Mouse (Mus musculus): Measurements from ENCODE around the gene Kctd20.

Kctd20 gene

DNA sequence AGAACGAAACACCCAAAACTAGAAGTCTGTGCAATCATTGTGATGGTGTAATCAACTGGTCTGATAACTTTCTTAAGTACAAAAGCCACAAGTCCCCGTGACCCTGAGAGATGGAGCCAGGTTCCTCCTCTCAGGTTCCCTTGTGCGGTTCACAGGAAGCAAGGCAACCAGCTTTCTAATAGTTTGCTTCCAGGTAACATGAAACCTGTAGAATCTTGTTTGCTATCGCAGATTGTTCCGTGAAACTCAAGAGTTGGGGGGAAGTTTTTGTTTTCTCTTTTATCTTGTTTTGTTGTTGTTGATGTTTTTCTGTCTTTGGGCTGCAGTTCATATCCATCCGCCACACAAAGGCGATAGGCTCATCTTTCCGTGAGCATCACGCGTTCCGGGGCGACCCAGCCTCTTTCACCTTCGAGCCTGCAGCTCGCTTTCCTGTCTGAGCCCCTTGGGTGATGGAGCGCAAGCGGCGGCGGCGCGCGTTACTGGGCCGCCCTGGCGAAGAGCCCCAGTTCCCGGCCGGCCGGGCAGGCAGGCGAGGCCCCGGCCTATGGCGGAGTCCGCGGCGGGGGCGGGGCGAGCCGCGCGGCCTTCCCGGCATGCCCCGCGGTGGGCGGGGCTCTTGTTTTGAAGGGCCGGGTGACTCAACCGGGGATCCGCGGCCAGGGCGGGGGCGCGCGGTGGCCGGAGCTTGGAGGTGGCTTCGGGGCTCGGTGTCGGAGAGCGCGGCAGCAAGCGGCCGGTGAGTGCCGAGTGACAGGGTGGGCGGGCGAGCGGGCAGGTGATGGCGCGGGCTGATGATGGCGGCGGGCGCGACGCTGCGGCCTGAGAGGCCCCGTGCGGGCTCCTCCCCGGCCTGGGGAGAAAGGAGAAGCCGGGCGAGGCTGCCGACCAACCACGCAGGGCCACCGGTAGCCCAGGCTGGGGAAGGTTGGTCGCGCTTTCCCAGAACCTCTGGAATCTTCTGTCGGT, at the start of gene Kctd20:
Gene Kctd20 (plus strand): TSS at position 120 of the 969 bp plus-strand sequence.
- DNase-seq (ENCODE audit: low spot score) = peak; percentile 92

DNA sequence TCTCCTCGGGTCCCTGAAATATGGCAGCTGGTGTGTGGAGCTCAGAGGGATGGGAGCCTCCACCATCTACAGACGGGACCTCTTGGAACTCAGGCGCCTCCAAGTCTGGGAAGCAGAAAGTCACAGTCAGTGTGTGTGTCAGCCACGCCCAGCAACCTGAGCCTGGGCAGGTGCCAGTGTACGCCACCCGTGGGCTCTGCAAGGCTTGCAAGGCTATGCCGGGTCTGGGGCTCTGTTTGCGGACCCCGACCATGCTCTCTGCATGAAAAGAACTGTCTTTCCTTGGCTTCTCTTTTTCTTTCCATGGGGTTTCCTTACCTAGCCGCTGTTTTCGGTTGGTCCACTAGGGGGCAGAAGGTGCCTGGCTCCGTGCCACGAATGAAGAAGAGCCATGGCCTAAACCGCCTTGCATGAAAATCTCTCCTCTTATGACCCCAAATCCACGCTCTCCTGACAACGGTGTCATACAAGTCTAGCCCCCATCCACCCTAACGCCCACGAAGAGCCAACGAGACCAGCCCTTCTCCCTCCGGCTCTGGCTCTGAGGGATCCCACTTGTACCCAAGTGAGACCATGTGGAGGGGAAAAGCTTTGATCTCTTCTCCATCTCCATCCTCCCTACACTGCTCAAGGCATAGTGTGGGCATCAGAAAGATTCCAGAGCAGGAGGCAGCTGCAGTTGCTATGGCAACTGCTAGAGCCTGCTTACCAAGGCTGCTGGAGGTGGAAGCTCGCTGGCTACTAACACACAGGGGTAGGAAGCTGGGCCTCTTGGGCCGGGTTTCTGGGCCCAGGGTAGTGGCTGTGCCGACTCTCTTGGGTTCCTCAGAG, 47.0 kb upstream of the Kctd20 start:
- peak; percentile 84 for DNase-seq (ENCODE audit: low spot score)

DNA sequence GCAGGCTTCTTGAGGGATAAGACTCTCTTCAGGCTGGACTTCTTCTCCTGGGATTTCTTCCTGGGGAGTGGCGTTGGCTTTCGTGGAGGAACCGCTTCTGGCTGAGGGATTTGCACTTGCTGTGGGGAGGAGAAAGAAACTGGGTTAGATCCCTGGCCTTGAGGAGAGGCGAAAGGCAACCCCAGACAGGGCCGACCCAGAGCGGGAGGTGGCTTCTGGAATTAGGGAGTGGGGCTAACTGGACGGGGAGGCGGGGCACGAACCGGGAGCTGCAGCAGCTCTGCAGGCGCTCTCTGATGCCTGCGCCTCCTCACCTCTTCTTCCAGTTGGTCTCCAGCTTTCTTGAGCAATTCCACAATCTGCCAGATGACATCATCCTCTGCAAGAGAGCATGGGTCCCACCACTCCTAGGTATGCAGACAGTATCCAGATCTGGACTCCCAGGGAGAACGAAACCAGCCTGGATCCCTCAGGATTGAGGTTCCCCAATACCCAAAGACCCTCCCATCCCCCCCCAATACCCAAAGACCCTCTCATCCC, 46.3 kb upstream of the Kctd20 start:
- DNase-seq (ENCODE audit: low spot score) = no peak

DNA sequence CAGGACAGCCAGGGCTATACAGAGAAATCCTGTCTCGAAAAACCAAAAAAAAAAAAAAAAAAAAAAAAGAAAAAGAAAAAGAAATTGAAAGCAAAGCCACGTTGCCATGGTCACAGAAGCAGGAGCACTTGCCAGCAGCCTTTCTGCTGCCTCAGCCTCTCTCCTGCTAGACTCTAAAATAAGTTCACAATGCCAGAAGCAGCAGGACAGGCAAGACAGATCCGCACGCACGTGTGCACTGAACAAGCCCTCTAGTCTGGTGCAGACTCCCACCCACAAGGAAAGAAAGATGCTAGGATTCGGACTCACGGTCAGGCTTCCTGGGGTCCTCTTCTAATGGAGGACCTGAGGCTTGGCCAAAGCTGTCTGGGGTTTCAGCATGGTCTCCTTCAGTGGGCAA, 43.8 kb upstream of the Kctd20 start:
- no peak for DNase-seq (ENCODE audit: low spot score)

DNA sequence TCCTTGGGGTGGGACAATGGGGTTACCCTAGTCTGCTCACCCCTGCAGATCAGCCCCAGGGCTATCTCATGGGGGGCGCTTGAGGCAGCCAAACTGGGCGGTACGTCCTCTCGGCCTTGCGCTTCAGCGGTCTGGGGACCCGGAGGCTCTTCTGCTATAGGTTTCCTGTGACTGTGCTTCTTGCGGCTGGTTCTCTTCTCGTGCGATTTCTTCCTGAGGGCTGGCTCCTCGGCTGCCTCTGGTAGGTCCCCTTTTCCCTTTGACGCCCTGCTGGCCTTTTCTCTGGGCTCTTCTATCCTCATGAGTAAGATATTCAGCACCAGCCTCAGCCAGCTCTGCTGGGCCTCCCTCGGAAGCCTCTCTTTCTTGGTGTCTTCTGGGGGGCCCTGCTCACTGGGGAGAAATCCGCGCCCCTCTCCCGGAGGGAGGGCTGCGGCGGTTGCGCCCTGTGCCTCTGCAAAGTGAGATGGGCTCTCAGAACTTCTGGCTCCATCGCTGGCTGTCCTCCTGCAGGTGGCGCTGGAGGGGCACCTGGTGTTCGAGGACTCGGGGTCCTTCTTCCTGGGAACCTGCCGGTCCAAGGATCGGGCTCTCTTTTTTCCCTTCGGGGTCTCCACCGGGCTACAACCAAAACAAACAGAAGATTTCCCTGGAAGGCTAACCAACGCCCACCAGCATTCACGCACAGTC, 42.4 kb upstream of the Kctd20 start:
- DNase-seq (ENCODE audit: low spot score) = peak; percentile 77

DNA sequence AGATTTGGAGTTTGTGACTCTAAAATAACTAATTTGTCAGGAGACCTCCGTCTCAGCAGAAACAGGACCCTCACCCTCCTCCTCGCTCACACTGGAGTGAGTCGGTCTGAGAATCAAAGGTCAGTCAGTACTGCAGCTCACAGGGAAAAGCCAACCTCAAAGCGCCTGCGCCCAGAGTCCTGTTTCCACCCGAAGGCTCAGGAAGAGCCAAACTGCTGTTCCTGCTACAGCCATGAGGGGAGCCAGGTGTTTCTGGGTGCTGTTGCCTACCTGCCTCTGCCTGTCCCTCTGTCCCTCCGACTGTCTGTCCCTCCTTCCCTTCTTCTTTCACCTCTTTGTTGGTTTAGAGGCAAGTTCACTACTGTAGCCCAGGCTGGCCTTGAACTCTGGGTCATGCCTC, 41.6 kb upstream of the Kctd20 start:
- DNase-seq (ENCODE audit: low spot score) = no peak

DNA sequence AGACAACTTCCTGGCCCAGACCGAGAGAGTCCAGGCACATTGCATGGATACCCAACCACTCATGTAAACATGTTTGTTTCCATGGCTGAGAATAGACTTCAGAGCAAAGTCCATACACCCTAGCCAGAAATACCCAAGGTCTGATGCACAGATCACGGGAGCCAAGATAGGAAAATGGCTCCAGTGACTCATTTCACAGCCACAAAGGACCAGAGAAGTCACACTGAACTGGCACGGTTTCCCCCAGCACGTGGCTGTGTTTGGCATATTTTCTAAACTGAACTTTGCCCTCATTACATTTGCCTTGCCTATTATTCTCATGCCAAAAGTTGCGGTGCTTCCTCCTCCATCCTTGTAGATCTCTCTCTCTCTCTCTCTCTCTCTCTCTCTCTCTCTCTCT, 38.5 kb upstream of the Kctd20 start:
- DNase-seq (ENCODE audit: low spot score) = no peak

DNA sequence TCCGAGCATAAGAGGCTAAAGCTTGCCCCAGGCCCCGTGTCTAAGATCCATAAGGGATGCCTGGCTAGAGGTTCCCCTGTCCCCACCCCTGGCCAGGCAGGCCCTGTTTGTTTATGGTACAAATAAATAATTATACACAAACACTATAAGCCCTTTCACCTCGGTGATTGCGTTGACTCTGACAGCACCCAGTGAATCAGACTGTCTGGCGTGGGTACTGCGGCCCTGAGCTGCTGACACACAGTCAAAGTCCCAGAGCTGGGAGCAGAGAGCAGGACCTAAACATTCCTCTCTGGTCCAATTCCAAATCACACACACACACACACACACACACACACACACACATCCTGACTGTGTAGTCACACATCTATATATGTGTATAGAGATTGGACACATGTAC, 37.8 kb upstream of the Kctd20 start:
- no peak for DNase-seq (ENCODE audit: low spot score)

DNA sequence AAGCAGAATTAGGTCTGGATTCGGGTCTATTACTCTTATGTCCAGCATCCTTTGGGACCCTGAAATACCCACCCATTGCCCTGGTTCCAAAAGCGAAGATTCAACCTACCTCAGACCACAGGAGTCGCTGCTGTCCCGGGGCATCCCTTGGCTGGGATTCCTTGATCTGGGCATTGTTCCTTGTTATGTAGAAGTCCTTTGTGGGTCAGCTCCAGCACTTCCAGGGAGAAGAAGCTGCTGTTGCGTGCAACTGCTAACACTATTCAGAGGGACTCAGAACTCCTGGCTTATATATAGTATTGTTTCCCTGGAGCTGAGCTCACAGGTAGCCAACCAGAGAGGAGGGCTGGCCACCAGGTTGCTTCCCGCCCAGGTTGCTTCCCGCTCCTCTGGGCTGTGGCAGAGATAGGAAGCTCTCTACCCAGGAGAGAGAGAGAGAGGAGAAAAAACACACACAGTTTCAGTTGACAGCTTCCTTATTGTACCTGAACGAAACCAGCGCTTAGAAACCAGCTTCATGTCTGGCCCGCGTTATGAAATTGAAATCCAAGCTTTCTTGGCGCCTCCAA, 36.6 kb upstream of the Kctd20 start, which contains the start of gene 4930539E08Rik:
Gene 4930539E08Rik (minus strand): TSS at position 265 of the 569 bp plus-strand sequence.
- DNase-seq (ENCODE audit: low spot score) = no peak

DNA sequence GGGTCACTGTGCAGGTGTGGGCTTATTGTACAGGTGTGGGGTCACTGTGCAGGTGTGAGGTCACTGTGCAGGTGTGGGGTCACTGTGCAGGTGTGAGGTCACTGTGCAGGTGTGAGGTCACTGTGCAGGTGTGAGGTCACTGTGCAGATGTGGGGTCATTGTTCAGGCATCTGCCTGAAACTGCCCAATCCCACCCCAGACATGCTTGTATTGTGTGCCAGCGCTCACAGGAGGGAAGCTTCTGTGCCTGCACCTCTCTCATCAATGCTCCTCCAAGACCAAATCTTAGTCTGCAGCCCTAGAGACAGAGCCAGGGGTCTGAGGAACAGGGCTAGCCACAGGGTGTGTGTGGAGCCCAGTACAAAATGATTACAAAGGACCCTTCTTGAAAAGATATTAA, 35.2 kb upstream of the Kctd20 start:
- DNase-seq (ENCODE audit: low spot score) = no peak

DNA sequence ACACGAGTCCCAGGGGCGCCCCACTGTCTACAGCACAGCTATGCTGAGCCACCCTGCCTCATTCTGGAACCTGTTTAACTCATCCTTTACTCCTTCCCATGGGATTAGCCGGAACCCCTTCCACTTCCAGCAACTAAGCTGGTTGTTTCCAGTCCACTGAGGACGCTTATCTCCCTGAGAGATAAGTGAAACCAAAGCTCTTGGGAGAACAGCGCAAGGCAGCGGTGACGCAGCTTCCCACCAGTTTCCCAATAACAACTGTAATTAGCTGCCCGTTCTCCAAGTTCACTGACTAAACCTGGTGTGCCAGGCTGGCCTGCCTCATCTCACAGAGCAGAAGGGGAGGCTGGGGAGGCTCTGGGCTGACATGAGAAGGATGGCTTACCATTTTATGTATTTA, 30.7 kb upstream of the Kctd20 start:
- DNase-seq (ENCODE audit: low spot score) = no peak

DNA sequence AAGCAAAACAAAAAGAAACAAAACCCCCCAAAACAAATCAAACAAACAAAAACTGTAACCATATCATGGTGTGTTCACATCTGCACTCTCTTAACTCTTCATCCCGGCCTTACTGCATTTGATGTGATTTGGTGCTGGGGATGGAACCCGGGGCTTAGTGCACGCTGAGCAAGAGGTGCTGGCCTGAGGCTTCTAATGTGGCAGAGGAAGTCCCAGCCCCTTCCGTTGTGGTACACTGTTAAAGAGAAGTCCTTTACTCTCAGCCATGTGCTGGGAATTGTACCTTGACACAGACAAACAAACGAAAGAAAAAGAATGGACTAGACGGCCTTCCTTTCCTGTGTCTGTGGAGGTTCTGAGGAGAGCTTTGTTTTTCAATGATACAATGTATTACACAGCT, 29.7 kb upstream of the Kctd20 start:
- no peak for DNase-seq (ENCODE audit: low spot score)

DNA sequence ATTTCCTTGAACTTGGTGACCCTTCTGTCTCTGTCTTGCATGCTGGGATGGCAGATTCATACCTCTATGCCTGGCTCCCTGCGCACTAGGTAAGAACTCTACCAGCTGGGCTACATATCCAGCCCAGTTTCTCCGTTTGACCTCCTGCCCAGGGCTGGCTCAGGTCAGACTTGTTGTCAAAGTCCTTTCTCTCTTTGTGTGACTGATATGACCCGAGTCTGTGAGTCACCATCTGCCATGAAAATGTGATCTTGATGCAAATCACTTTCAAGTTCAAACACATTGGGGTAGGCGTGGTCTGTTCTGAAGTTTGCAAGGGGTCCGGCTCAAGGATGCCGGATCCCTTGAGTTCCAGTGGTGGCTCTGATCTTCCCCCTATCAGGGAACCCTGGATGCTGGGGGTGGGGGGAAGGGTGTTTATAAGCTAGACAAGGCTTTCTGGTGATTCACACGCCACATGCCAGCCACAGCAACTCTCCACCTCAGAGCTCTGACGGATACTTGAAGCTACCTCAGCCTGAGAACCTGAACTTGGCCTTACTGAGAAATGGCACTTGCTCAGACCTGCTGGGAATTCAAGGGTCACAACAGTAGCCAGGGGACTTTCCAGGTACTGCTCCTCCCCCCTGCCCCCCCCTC, 26.7 kb upstream of the Kctd20 start:
- DNase-seq (ENCODE audit: low spot score) = no peak

DNA sequence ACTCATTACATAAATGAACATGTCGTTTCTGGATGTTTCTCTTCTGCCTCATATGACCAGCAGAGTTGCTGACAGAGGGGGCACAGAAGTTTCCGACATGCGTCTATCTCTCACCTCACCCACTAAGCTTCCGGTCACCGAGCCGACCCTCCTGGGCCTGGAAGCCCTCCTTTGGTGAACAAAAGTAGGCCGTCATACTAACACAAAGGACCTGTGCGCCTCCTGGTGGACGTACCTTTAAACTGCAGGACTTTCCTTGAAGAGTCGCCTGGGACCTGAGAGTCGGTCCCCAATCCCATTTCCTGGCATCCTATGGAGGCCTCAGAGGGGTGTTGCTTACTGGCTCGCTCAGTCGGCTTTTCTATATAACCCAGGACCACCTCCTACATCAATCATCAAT, 25.4 kb upstream of the Kctd20 start:
- peak; percentile 95 for DNase-seq (ENCODE audit: low spot score)

DNA sequence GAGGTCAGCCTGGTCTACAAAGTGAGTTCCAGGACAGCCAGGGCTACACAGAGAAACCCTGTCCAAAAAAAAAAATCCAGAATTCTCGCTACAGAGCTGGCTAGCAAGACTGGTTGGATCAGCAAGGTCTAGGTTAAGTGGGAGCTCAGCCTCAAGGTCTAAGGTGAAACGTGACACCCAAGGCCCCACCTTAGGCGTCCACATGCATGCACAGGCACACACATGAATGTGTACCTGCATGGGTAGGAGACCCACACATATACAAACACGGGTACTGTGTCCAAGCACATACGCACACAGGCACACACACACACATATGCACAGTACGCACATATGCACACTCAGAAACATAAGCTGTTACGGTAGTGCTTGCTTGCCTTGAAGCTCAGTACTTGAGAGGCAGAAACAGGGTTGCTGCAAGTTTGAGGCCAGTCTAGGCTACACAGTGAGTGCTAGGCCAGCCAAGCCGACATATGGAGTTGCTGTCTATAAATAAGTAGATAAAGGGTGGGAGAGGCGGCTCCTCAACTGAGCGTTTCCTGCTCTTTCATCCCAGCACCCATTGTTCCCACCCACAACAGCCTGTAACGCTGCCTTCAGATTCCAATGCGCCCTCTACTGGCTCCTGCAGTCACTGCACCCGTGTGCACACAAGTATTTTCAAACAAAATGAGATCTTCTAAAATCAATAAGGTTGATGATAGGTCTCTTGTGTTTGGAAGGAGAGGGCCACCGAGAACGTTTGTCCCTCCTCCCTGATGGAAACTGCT, 24.7 kb upstream of the Kctd20 start:
- peak; percentile 76 for DNase-seq (ENCODE audit: low spot score)

DNA sequence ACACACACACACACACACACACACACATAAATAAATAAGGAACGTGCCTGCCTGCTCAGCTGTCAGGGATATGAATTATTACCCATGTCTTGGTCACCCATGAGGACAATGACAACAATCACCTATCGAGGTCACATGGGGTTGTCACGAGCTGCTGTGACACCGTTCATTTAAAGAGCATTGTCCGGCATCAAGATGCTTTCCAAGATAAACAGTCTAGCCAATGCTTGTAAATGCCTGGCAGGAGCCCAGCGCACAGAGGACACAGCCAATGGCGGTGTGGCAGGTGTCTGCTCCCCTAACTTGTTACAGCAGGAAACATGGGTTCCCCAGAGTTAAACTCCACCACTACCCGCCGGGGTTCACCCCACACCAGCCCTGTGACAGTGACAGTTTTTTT, 23.7 kb upstream of the Kctd20 start:
- no peak for DNase-seq (ENCODE audit: low spot score)

DNA sequence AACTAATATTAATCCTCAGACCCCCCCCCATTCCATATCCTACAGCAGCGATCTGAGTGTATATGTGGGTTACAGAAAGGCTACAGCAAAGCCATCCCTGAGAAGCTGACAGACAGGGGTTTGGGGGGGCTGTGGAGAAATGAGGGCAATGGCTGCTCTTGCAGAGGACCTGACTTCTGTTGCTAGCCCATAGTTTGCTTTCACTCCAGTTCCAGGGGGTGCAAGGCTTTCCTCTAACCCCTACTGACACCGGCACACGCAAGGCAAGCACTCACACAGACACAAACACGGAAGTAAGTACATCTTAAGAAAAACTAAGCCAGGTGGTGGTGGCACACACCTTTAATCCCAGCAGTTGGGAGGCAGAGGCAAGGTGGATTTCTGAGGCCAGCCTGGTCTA, 22.4 kb upstream of the Kctd20 start:
- DNase-seq (ENCODE audit: low spot score) = no peak

DNA sequence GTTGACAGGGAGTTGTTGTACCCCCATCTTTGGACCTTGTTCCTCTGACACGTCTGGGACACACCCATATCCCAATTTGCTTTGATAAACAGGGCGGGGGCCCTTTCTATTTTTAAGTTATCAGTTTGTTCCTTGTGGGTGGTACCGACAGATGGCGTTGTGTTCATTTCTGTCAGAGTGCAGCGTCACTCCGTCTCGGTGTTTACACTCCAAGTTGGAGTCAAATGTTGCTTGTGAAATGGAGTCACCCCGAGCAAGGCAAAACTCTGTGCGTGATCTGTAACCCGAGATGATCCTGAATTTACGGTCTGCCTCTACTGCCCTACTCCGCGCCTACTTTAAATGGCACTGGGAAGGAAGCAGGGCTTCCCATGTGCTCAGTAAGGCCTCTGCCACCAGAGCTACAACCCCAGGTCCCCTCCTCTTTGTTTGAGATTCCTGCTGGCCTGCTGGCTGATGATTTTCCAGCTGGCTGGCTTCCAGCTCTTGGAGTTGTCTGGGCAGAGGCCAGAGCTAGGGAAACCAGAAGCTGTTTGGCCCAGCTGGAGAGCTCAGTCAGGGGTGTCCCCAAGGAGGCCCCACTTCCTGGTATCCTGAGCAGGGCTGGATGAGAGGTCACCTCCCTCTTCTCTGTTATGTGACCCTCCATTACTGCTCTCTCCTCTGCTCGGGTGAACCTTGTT, 21.2 kb upstream of the Kctd20 start:
- peak; percentile 65 for DNase-seq (ENCODE audit: low spot score)

DNA sequence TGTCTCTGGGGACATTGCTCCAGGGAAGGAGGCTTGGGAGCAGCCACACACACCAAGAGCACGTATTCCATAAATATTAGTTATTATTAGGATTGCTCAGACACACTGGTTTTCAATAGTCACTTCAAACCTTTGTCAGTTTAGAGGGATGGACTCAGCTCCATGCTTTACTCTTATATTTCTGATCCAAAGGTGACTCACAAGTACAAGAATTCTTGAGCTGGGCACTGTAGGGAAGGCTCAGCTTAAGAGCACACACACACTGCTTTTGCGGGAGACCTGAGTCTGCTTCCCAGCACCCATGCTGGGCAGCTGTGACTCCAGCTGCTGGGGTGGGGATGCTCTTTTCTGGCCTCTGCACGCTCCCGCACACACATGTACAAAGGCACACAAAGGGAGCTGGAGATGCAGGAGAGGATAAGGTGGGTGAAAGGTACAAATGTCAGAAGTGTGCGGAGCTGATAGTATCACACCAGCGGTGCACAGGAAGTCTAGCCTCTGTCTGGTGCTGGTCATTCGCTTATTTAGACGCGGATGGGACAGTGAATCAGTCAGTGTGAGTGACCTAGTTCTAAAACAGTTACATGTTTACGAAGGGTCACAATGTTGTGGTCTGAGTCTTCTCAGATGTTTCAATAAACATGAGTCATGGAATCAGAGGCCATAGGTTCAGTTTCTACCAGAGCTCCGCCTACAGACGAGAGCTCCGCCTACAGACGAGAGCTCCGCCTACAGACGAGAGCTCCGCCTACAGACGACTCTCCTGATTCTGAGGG, 20.1 kb upstream of the Kctd20 start:
- DNase-seq (ENCODE audit: low spot score) = no peak
